Mouse (Mus musculus): ENCODE data around the gene Natd1.
A peak's percentile ranks its signal among the peaks of the same experiment; 100 is the strongest.

Gene Natd1

GRCm38 (mm10) chr11:60931869-60932481, 17.4 kb upstream of the Natd1 start, which contains the start of gene Map2k3:
Map2k3 (plus strand) TSS chr11:60932033.
- peak; percentile 98 for DNase-seq

GRCm38 (mm10) chr11:60931282-60931868, 16.8 kb upstream of the Natd1 start:
- no peak for DNase-seq

- no peak for DNase-seq
Observed at GRCm38 (mm10) chr11:60930724-60931281, 16.3 kb upstream of the Natd1 start.

- peak; percentile 96 for DNase-seq
Observed at GRCm38 (mm10) chr11:60927264-60927663, 12.7 kb upstream of the Natd1 start.

GRCm38 (mm10) chr11:60924981-60925380, 10.4 kb upstream of the Natd1 start:
- no peak for DNase-seq

GRCm38 (mm10) chr11:60924498-60924897, 9.9 kb upstream of the Natd1 start:
- no peak for DNase-seq

GRCm38 (mm10) chr11:60922964-60923363, 8.4 kb upstream of the Natd1 start:
- no peak for DNase-seq

- no peak for DNase-seq
Observed at GRCm38 (mm10) chr11:60922195-60922594, 7.6 kb upstream of the Natd1 start.

- no peak for DNase-seq
Observed at GRCm38 (mm10) chr11:60920021-60920420, 5.5 kb upstream of the Natd1 start.

- DNase-seq = no peak
Observed at GRCm38 (mm10) chr11:60915201-60915600, 651 bp upstream of the Natd1 start.

- peak; percentile 95 for DNase-seq
Observed at GRCm38 (mm10) chr11:60913301-60914196, 1.0 kb downstream of the Natd1 start.

GRCm38 (mm10) chr11:60912525-60912973, 2.0 kb downstream of the Natd1 start:
- peak; percentile 9 for DNase-seq

- DNase-seq = no peak
Observed at GRCm38 (mm10) chr11:60909626-60910025, 4.9 kb downstream of the Natd1 start.

GRCm38 (mm10) chr11:60908073-60908472, 6.5 kb downstream of the Natd1 start:
- no peak for DNase-seq

- no peak for DNase-seq
Observed at GRCm38 (mm10) chr11:60906449-60906848, 8.1 kb downstream of the Natd1 start.

- no peak for DNase-seq
Observed at GRCm38 (mm10) chr11:60905407-60906120, 9.0 kb downstream of the Natd1 start.

GRCm38 (mm10) chr11:60903661-60904061, 10.9 kb downstream of the Natd1 start:
- DNase-seq = no peak

GRCm38 (mm10) chr11:60902486-60902885, 12.1 kb downstream of the Natd1 start:
- DNase-seq = no peak

- DNase-seq = no peak
Observed at GRCm38 (mm10) chr11:60902001-60902400, 12.5 kb downstream of the Natd1 start.

- peak; percentile 26 for DNase-seq
Observed at GRCm38 (mm10) chr11:60895915-60896314, 18.6 kb downstream of the Natd1 start.

- DNase-seq = no peak
Observed at GRCm38 (mm10) chr11:60890744-60891143, 23.8 kb downstream of the Natd1 start.

GRCm38 (mm10) chr11:60890286-60890685, 24.3 kb downstream of the Natd1 start:
- no peak for DNase-seq

GRCm38 (mm10) chr11:60889861-60890260, 24.7 kb downstream of the Natd1 start:
- no peak for DNase-seq

All from retina, postnatal 1 day (tissue).